Mouse (Mus musculus) spleen, adult 2 months (tissue): ENCODE measurements around the gene Smtnl2.

Source experiments
- CTCF ChIP-seq: fragments of 200-500 bp; IDR thresholded peaks from 2 replicates; pipeline ENCODE4 v1.5.1; 2011; ENCODE audit warnings: mild to moderate bottlenecking, inconsistent platforms; ENCODE audit not compliant: insufficient read depth, insufficient read length, insufficient replicate concordance; ENCODE audit errors: extremely low read depth
- POLR2A ChIP-seq: fragments of 200-500 bp; IDR thresholded peaks from 2 replicates; pipeline ENCODE4 v1.6.1; 2011; ENCODE audit warnings: low read depth, low read length, inconsistent platforms

DNA sequence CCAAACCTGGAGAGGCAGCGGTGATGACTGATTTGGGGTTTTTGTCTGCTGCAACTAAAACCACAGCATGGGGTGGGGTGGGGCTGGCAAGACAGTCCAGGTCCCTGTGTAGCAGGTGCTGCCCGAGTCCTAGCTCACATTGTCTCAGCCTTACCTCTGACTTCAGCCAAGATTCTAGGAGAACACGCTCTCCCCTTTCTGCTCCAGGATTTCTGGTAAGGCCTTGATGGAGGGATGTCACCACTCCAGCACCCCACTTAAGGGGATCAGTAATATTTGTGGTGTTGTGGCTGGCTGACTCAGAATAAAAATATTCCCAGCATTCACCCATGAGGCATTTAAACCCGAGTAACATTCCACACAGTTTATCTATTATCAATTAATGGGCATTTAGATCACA is 12.2 kb upstream of the Smtnl2 start:
- TF ChIP-seq CTCF: no peak
- TF ChIP-seq POLR2A: no peak
